In genomic region chr3:95313476-95313875, GRCm38 (mm10) we compare ENCODE assay signal across 12 mouse cellular contexts. TPM values are rescaled to one million over a fixed set of nuclear protein-coding genes. Genes with fewer than 3 reads are reported as not detected.
DNase-seq lines count a peak whose midpoint lies in the region; ATAC-seq lines count a peak whose summit lies in the region.
"Had no signal": no experiment of that assay in that cellular context is flagged by ENCODE, and none has a peak within 500 bp of the region (broad histone marks: within the 10 kb centered on the region; RNA-seq: fewer than 3 reads in every experiment).

No protein-coding gene starts in this region.

- H3K9ac ChIP-seq in forebrain, embryonic 13.5 days, result no peak overlapping the region; the same call in 1 of the 2 replicates
- H3K9ac ChIP-seq in liver, embryonic 11.5 days (ENCODE audit: low read depth, low read length), result peak overlapping the region; percentile 99
- H3K9ac ChIP-seq: hindbrain, embryonic 15.5 days had no signal

- no peaks in the 10 kb centered on the region for H3K9me3 ChIP-seq in forebrain, embryonic 10.5 days
- no peaks in the 10 kb centered on the region for H3K9me3 ChIP-seq in forebrain, embryonic 13.5 days (replicated peaks)
- no peaks in the 10 kb centered on the region for H3K9me3 ChIP-seq in liver, embryonic 11.5 days (ENCODE audit: control insufficient read depth, low read length)
- H3K9me3 ChIP-seq: hindbrain, embryonic 15.5 days had no signal

- H3K4me3 ChIP-seq in forebrain, embryonic 10.5 days, result peak overlapping the region; percentile 80; the same call in 1 of the 2 replicates
- H3K4me3 ChIP-seq in forebrain, embryonic 13.5 days, result no peak overlapping the region
- H3K4me3 ChIP-seq in liver, embryonic 11.5 days (ENCODE audit: low read depth, low read length), result peak overlapping the region; percentile 91

- H3K4me2 ChIP-seq in forebrain, embryonic 13.5 days, result no peak overlapping the region
- peak overlapping the region; percentile 78 for H3K4me2 ChIP-seq in liver, embryonic 11.5 days

- no peaks in the 10 kb centered on the region for H3K27me3 ChIP-seq in forebrain, embryonic 10.5 days (ENCODE audit: poor library complexity, severe bottlenecking)
- H3K27me3 ChIP-seq in forebrain, embryonic 13.5 days, result no peaks in the 10 kb centered on the region
- no peaks in the 10 kb centered on the region for H3K27me3 ChIP-seq in liver, embryonic 11.5 days (replicated peaks; ENCODE audit: control insufficient read depth, insufficient read depth, low read length)
- H3K27me3 ChIP-seq: hindbrain, embryonic 15.5 days had no signal

- no peak for DNase-seq in forebrain, embryonic 10.5 days (ENCODE audit: extremely low spot score, low spot score)
- DNase-seq in spleen, postnatal 10 days (ENCODE audit: low spot score in 2 of 2), result peak; percentile 34 to 40
- no peak for DNase-seq in spleen, postnatal 14 days (ENCODE audit: low spot score in 2 of 2)
- no peak for DNase-seq in liver, embryonic 11.5 days (ENCODE audit: low spot score)
- no peak for DNase-seq in lung, postnatal 4 days
- no peak for DNase-seq in urinary bladder, postnatal 36 days (ENCODE audit: low spot score in 2 of 2)
- DNase-seq: layer of hippocampus, adult 9-11 months; left cerebral cortex, postnatal 4 days; lung, postnatal 10 days had no signal

- no peak for ATAC-seq in forebrain, embryonic 13.5 days
- ATAC-seq in liver, embryonic 11.5 days (replicated peaks; ENCODE audit: low FRiP score), result no peak
- no peak for ATAC-seq in megakaryocyte-erythroid progenitor cell, adult 5-6 weeks (replicated peaks; ENCODE audit: low FRiP score, low TSS enrichment, poor library complexity, severe bottlenecking)

- H3K27ac ChIP-seq in forebrain, embryonic 10.5 days, result peak overlapping the region; percentile 60; the same call in 1 of the 2 replicates
- H3K27ac ChIP-seq in forebrain, embryonic 13.5 days, result no peak overlapping the region
- H3K27ac ChIP-seq in liver, embryonic 11.5 days (ENCODE audit: low read depth, low read length), result peak overlapping the region; percentile 95
- H3K27ac ChIP-seq: hindbrain, embryonic 15.5 days had no signal

- peaks cover 7% of the 10 kb centered on the region for H3K36me3 ChIP-seq in forebrain, embryonic 10.5 days (replicated peaks)
- 0 out of 2 replicates have a peak, but pooled peaks cover 1% of the 10 kb centered on the region for H3K36me3 ChIP-seq in forebrain, embryonic 13.5 days (ENCODE audit: poor library complexity, severe bottlenecking)
- no peaks in the 10 kb centered on the region for H3K36me3 ChIP-seq in liver, embryonic 11.5 days (ENCODE audit: control insufficient read depth, insufficient read depth, low read length)
- H3K36me3 ChIP-seq: hindbrain, embryonic 15.5 days had no signal

- H3K4me1 ChIP-seq in forebrain, embryonic 10.5 days, result peaks cover 46% of the 10 kb centered on the region
- H3K4me1 ChIP-seq in forebrain, embryonic 13.5 days, result peaks cover 27% of the 10 kb centered on the region
- peaks cover 35% of the 10 kb centered on the region for H3K4me1 ChIP-seq in liver, embryonic 11.5 days (replicated peaks; ENCODE audit: control insufficient read depth, insufficient read depth, low read length)

- 36% methylated on average over 7 of the region's 7 CpGs for WGBS in forebrain, embryonic 10.5 days
- 47% methylated on average over 7 of the region's 7 CpGs for WGBS in forebrain, embryonic 13.5 days
- 34% methylated on average over 7 of the region's 7 CpGs for WGBS in liver, embryonic 11.5 days

RNA-seq across cellular contexts. Expression of gene Cers2, which starts 1.1 kb away (rescaled TPM):
- polyA plus RNA-seq in forebrain, embryonic 10.5 days (2016; fragmentation: Nextera tagmentation; extraction: Ambion mirVana), result 119 and 130 TPM in 2 replicates
- polyA plus RNA-seq in forebrain, embryonic 13.5 days (2015; fragmentation: Nextera tagmentation; extraction: Ambion mirVana), result 98.4 and 103 TPM in 2 replicates
- 178 and 182 TPM in 2 replicates for polyA plus RNA-seq in liver, embryonic 11.5 days (2014; fragmentation: Nextera tagmentation; extraction: Ambion mirVana)
- 199 and 268 TPM in 2 replicates for total RNA-seq in megakaryocyte-erythroid progenitor cell, adult 5-6 weeks (2014; fragmentation: Nextera tagmentation)
- 118 and 125 TPM in 2 replicates for total RNA-seq in megakaryocyte-erythroid progenitor cell, adult 5-6 weeks (2017)

RNA-seq across cellular contexts. Expression of gene Anxa9, which starts 6.5 kb away (rescaled TPM):
- 1.8 and 1.9 TPM in 2 replicates for polyA plus RNA-seq in forebrain, embryonic 10.5 days (2016; fragmentation: Nextera tagmentation; extraction: Ambion mirVana)
- 0.52 and 1.1 TPM in 2 replicates for polyA plus RNA-seq in forebrain, embryonic 13.5 days (2015; fragmentation: Nextera tagmentation; extraction: Ambion mirVana)
- 5.5 and 6.7 TPM in 2 replicates for polyA plus RNA-seq in liver, embryonic 11.5 days (2014; fragmentation: Nextera tagmentation; extraction: Ambion mirVana)
- total RNA-seq in megakaryocyte-erythroid progenitor cell, adult 5-6 weeks (2014; fragmentation: Nextera tagmentation), result 25.5 and 35.5 TPM in 2 replicates
- total RNA-seq in megakaryocyte-erythroid progenitor cell, adult 5-6 weeks (2017), result 15.6 and 16.7 TPM in 2 replicates

RNA-seq across cellular contexts. Expression of gene Prune1, which starts 31.6 kb away (rescaled TPM):
- 26.2 and 26.9 TPM in 2 replicates for polyA plus RNA-seq in forebrain, embryonic 10.5 days (2016; fragmentation: Nextera tagmentation; extraction: Ambion mirVana)
- 28.4 and 32.7 TPM in 2 replicates for polyA plus RNA-seq in forebrain, embryonic 13.5 days (2015; fragmentation: Nextera tagmentation; extraction: Ambion mirVana)
- polyA plus RNA-seq in liver, embryonic 11.5 days (2014; fragmentation: Nextera tagmentation; extraction: Ambion mirVana), result 19.8 and 22.7 TPM in 2 replicates
- 20.2 and 24.8 TPM in 2 replicates for total RNA-seq in megakaryocyte-erythroid progenitor cell, adult 5-6 weeks (2014; fragmentation: Nextera tagmentation)
- total RNA-seq in megakaryocyte-erythroid progenitor cell, adult 5-6 weeks (2017), result 10.1 and 14.6 TPM in 2 replicates

RNA-seq across cellular contexts. Expression of gene Mindy1, which starts 32.3 kb away (rescaled TPM):
- polyA plus RNA-seq in forebrain, embryonic 10.5 days (2016; fragmentation: Nextera tagmentation; extraction: Ambion mirVana), result 27.2 and 27.9 TPM in 2 replicates
- polyA plus RNA-seq in forebrain, embryonic 13.5 days (2015; fragmentation: Nextera tagmentation; extraction: Ambion mirVana), result 39.6 and 40.0 TPM in 2 replicates
- 29.0 and 29.9 TPM in 2 replicates for polyA plus RNA-seq in liver, embryonic 11.5 days (2014; fragmentation: Nextera tagmentation; extraction: Ambion mirVana)
- total RNA-seq in megakaryocyte-erythroid progenitor cell, adult 5-6 weeks (2014; fragmentation: Nextera tagmentation), result 36.8 and 46.9 TPM in 2 replicates
- total RNA-seq in megakaryocyte-erythroid progenitor cell, adult 5-6 weeks (2017), result 37.5 and 45.3 TPM in 2 replicates

RNA-seq across cellular contexts. Expression of gene Setdb1, which starts 43.5 kb away (rescaled TPM):
- 59.1 and 64.2 TPM in 2 replicates for polyA plus RNA-seq in forebrain, embryonic 10.5 days (2016; fragmentation: Nextera tagmentation; extraction: Ambion mirVana)
- 45.4 and 51.8 TPM in 2 replicates for polyA plus RNA-seq in forebrain, embryonic 13.5 days (2015; fragmentation: Nextera tagmentation; extraction: Ambion mirVana)
- 47.0 and 57.6 TPM in 2 replicates for polyA plus RNA-seq in liver, embryonic 11.5 days (2014; fragmentation: Nextera tagmentation; extraction: Ambion mirVana)
- 58.7 and 67.9 TPM in 2 replicates for total RNA-seq in megakaryocyte-erythroid progenitor cell, adult 5-6 weeks (2014; fragmentation: Nextera tagmentation)
- 44.1 and 46.5 TPM in 2 replicates for total RNA-seq in megakaryocyte-erythroid progenitor cell, adult 5-6 weeks (2017)

Comparison
In these comparisons a context has a peak if more than half of its experiments do, and no peak if none do; other contexts are left out.
1. DNase-seq: peak in spleen, postnatal 10 days (2 of 2); none in forebrain, embryonic 10.5 days (single experiment), spleen, postnatal 14 days (0 of 2), liver, embryonic 11.5 days (single experiment), lung, postnatal 4 days (0 of 2) and urinary bladder, postnatal 36 days (0 of 2).